Mouse (Mus musculus) midbrain, embryonic 12.5 days (tissue): ENCODE measurements around the gene Gpr135. TPM values are rescaled to one million over a fixed set of nuclear protein-coding genes. Genes with fewer than 3 reads are reported as not detected.
"Not testable (repeated sequence)": the region's sequence is repeated elsewhere in the genome, so short reads cannot be mapped to it uniquely, and the experiment has no call there.

Experiments used
- ATAC-seq: fragments of 200-750 bp; cut with Nextera tagmentation; 2 replicates; pipeline ENCODE4 v1.8.0; 2017; ENCODE audit warnings: low read depth, moderate TSS enrichment, moderate library complexity; ENCODE audit not compliant: low FRiP score
- H3K27ac ChIP-seq: fragments of 300-500 bp; sonication (generic); replicated peaks from 2 replicates; pipeline ENCODE4 v1.5.1; 2016; ENCODE audit warnings: mild to moderate bottlenecking
- H3K27me3 ChIP-seq: fragments of 300-500 bp; sonication (generic); 2 replicates; pipeline ENCODE4 v1.6.1; 2016; ENCODE audit warnings: mild to moderate bottlenecking
- H3K36me3 ChIP-seq: fragments of 300-500 bp; sonication (generic); 2 replicates; pipeline ENCODE4 v1.6.1; 2016
- H3K4me1 ChIP-seq: fragments of 300-500 bp; sonication (generic); 2 replicates; pipeline ENCODE4 v1.6.1; 2016
- H3K4me2 ChIP-seq: fragments of 300-500 bp; sonication (generic); replicated peaks from 2 replicates; pipeline ENCODE4 v1.6.1; 2016; ENCODE audit warnings: mild to moderate bottlenecking, moderate library complexity
- H3K4me3 ChIP-seq: fragments of 300-500 bp; sonication (generic); 2 replicates; pipeline ENCODE4 v1.5.1; 2016; ENCODE audit warnings: mild to moderate bottlenecking
- H3K9ac ChIP-seq: fragments of 300-500 bp; sonication (generic); replicated peaks from 2 replicates; pipeline ENCODE4 v1.6.1; 2016; ENCODE audit warnings: mild to moderate bottlenecking, moderate library complexity
- H3K9me3 ChIP-seq: fragments of 300-500 bp; sonication (generic); 2 replicates; pipeline ENCODE4 v1.6.1; 2016; ENCODE audit warnings: mild to moderate bottlenecking
- WGBS: fragments of 180-500 bp; shearing (Covaris S2); methylation state at CpG from one replicate; pipeline ENCODE4 v1.1.7; 2016; 5-methylcytosine and 5-hydroxymethylcytosine counted together
- polyA plus RNA-seq: library from polyadenylated mRNA; unstranded; fragments of >200 nt; fragmentation: Nextera tagmentation; extraction: Ambion mirVana; gene quantifications from 2 replicates; pipeline ENCODE4 v1.2.1, GENCODE M21; 2016

Gene Gpr135
- polyA plus RNA-seq, 1 experiment from 2014 or later: 1.7 TPM

GRCm38 (mm10) chr12:72050156-72050555 lies 20.8 kb downstream of the Gpr135 start:
- not testable (repeated sequence) for H3K27ac ChIP-seq, ATAC-seq, H3K9ac ChIP-seq, H3K36me3 ChIP-seq, H3K27me3 ChIP-seq, H3K9me3 ChIP-seq, H3K4me2 ChIP-seq, H3K4me3 ChIP-seq, H3K4me1 ChIP-seq
- 87% methylated on average over 5 of the region's 5 CpGs for WGBS

GRCm38 (mm10) chr12:72047513-72047912 lies 23.4 kb downstream of the Gpr135 start:
- no peaks in the 10 kb centered on the region for H3K27me3 ChIP-seq
- H3K36me3 ChIP-seq: no peaks in the 10 kb centered on the region
- H3K9me3 ChIP-seq: 0 out of 2 replicates have a peak, but pooled peaks cover 6% of the 10 kb centered on the region
- H3K4me1 ChIP-seq: no peaks in the 10 kb centered on the region
- no peak overlapping the region for H3K4me3 ChIP-seq
- 9% methylated on average over 2 of the region's 2 CpGs for WGBS
- no peak for ATAC-seq
- H3K9ac ChIP-seq: no peak overlapping the region
- H3K4me2 ChIP-seq: no peak overlapping the region
- no peak overlapping the region for H3K27ac ChIP-seq

GRCm38 (mm10) chr12:72041238-72041637 lies 29.7 kb downstream of the Gpr135 start:
- Histone ChIP-seq H3K4me1 (no peaks in the 10 kb centered on the region), H3K9ac (no peak overlapping the region), H3K27me3 (no peaks in the 10 kb centered on the region), H3K9me3 (no peaks in the 10 kb centered on the region), H3K36me3 (no peaks in the 10 kb centered on the region), H3K4me3 (no peak overlapping the region), H3K4me2 (no peak overlapping the region), H3K27ac (no peak overlapping the region)
- no peak for ATAC-seq
- 95% methylated on average over 3 of the region's 3 CpGs for WGBS

- no peaks in the 10 kb centered on the region for H3K36me3 ChIP-seq
- no peak overlapping the region for H3K9ac ChIP-seq
- ATAC-seq: no peak
- no peaks in the 10 kb centered on the region for H3K27me3 ChIP-seq
- no peak overlapping the region for H3K4me2 ChIP-seq
- H3K9me3 ChIP-seq: no peaks in the 10 kb centered on the region
- H3K4me3 ChIP-seq: no peak overlapping the region
- no peak overlapping the region for H3K27ac ChIP-seq
- WGBS: 82% methylated on average over 8 of the region's 8 CpGs
- H3K4me1 ChIP-seq: no peaks in the 10 kb centered on the region
Measured at GRCm38 (mm10) chr12:72039501-72039900, 31.4 kb downstream of the Gpr135 start.

DNA sequence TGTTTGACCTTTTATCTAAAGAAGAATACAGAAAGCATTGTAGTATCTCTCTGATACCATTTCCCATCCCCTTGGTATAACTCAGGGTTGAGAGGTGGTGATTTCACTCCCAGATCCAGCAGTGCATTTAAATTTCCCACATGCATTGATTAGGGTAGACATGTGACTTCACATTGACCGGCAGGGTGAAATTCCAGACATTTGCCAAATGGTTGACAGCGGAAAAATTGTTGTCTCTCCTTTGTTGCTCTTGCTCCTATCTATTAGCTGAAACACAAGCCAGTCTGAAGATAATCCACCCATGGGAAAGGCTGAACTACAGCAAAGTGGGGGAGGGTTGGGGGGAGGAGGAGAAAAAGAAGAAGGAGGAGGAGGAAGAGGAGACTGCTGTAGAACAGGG lies 32.1 kb downstream of the Gpr135 start:
- no peaks in the 10 kb centered on the region for H3K27me3 ChIP-seq
- WGBS: 53% methylated on average over 2 of the region's 2 CpGs
- H3K9me3 ChIP-seq: no peaks in the 10 kb centered on the region
- no peak overlapping the region for H3K9ac ChIP-seq
- no peak overlapping the region for H3K4me3 ChIP-seq
- H3K4me1 ChIP-seq: no peaks in the 10 kb centered on the region
- H3K27ac ChIP-seq: no peak overlapping the region
- H3K36me3 ChIP-seq: no peaks in the 10 kb centered on the region
- ATAC-seq: no peak
- H3K4me2 ChIP-seq: no peak overlapping the region

DNA sequence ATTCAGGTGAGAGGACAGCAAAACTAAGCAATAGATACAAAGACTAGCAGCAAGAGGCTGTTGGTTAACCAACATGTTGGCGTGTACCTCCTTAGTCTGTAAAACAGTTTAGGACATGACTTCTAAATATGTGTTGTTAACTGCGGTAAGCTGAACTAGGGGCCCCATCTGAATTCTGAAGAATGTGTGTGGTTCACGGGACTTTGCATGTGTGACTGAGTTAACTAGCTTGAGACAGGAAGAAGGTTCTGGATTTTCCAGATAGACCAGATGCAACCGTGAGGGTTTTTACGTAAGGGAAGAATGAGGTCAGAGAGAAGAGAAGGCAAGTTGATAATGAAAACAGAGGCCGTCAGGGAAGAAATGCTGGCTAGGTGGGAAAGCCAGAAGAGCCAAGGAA lies 33.9 kb downstream of the Gpr135 start:
- H3K4me1 ChIP-seq: no peaks in the 10 kb centered on the region
- no peak overlapping the region for H3K9ac ChIP-seq
- H3K9me3 ChIP-seq: no peaks in the 10 kb centered on the region
- no peak overlapping the region for H3K27ac ChIP-seq
- ATAC-seq: no peak
- WGBS: 92% methylated on average over 6 of the region's 6 CpGs
- no peak overlapping the region for H3K4me3 ChIP-seq
- H3K36me3 ChIP-seq: no peaks in the 10 kb centered on the region
- H3K4me2 ChIP-seq: no peak overlapping the region
- no peaks in the 10 kb centered on the region for H3K27me3 ChIP-seq

DNA sequence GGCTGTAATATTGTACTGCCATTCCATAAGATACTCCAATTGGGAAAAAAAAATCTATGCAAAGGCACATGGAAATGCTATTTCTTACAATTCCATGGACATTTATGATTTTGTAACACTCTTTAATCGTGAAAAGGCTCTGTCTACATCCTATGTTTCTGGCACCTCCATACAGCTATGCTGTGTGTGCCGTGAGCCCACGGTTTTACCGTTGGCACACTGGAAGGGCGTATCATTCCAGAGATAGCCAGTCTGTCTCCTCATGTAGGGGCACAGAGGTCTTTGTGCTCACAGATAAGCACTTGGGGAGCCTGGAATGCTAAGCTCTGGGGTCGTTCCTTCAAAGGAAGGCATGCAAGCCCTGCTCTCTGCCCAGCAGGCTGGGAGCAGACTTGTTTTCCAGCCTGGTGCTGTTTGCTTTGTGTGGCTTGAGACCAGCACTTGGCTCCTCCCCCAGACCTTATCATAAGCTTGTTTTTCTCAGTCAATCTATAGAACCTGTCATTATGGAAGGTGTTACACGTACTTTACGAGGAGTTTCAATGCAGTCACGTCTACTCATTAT lies 34.7 kb downstream of the Gpr135 start:
- no peaks in the 10 kb centered on the region for H3K36me3 ChIP-seq
- no peak overlapping the region for H3K27ac ChIP-seq
- no peaks in the 10 kb centered on the region for H3K4me1 ChIP-seq
- ATAC-seq: no peak
- no peaks in the 10 kb centered on the region for H3K27me3 ChIP-seq
- no peak overlapping the region for H3K4me2 ChIP-seq
- 71% methylated on average over 9 of the region's 9 CpGs for WGBS
- H3K9ac ChIP-seq: no peak overlapping the region
- no peak overlapping the region for H3K4me3 ChIP-seq
- no peaks in the 10 kb centered on the region for H3K9me3 ChIP-seq

- Histone ChIP-seq H3K27me3 (no peaks in the 10 kb centered on the region), H3K36me3 (no peaks in the 10 kb centered on the region), H3K9ac (no peak overlapping the region), H3K4me2 (no peak overlapping the region), H3K27ac (no peak overlapping the region), H3K4me1 (no peaks in the 10 kb centered on the region), H3K4me3 (no peak overlapping the region), H3K9me3 (no peaks in the 10 kb centered on the region)
- no peak for ATAC-seq
- WGBS: 86% methylated on average over 6 of the region's 6 CpGs
Measured at GRCm38 (mm10) chr12:72031794-72032193, 39.1 kb downstream of the Gpr135 start.

DNA sequence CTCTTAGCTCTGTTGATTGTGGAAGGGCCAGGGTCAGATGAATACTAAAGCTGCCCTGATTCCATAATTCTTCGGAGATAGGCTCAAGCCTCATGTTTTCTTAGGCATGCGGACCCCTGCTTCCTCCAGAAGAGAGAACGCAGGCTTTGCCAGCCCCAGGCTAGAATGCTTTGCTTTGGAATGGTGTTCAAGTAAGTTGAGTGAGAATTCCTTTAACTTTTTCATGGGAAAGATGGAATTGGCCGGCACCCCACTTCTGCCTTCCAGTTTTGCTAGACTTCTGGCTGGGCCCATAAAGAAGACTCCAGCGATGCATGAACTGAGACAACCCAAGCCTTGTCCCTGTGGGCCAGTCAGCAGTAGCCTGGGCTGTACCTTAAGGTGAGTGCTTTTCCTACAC lies 39.8 kb downstream of the Gpr135 start:
- 86% methylated on average over 5 of the region's 5 CpGs for WGBS
- H3K36me3 ChIP-seq: no peaks in the 10 kb centered on the region

DNA sequence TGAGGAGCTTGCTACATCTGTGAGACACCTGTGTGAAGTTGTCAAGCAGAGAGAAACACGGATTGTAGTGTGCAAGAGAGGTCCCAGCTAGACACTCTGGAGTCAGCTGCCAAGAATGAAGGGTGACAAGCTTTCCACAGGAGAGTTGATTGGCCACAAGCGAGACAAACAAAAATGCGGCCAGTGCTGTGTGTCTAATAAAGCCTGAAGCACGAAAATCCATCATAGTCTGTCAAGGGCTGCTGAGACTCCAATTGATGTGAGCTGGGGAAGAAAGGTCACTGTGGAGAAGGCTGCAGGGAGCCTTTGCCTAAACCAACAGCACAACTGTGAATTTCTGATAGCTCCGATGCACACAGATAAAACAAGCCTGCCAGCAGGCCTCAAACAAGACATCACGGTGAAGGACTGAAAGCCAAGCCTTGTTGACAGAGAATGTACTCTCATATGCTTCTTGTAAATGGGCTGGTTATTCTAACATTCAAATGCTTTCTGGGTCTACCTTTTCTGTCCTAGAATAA lies 45.6 kb downstream of the Gpr135 start:
- no peaks in the 10 kb centered on the region for H3K27me3 ChIP-seq
- ATAC-seq: no peak
- no peak overlapping the region for H3K9ac ChIP-seq
- H3K4me1 ChIP-seq: no peaks in the 10 kb centered on the region
- WGBS: 54% methylated on average over 6 of the region's 6 CpGs
- H3K9me3 ChIP-seq: no peaks in the 10 kb centered on the region
- H3K27ac ChIP-seq: no peak overlapping the region
- no peaks in the 10 kb centered on the region for H3K36me3 ChIP-seq
- H3K4me3 ChIP-seq: no peak overlapping the region
- no peak overlapping the region for H3K4me2 ChIP-seq

More for the DNA sequence above, 39.8 kb downstream of the Gpr135 start:
- no peak overlapping the region for H3K27ac ChIP-seq
- no peaks in the 10 kb centered on the region for H3K27me3 ChIP-seq
- H3K4me3 ChIP-seq: no peak overlapping the region
- H3K4me1 ChIP-seq: no peaks in the 10 kb centered on the region
- no peaks in the 10 kb centered on the region for H3K9me3 ChIP-seq
- no peak overlapping the region for H3K4me2 ChIP-seq
- H3K9ac ChIP-seq: no peak overlapping the region
- ATAC-seq: no peak

DNA sequence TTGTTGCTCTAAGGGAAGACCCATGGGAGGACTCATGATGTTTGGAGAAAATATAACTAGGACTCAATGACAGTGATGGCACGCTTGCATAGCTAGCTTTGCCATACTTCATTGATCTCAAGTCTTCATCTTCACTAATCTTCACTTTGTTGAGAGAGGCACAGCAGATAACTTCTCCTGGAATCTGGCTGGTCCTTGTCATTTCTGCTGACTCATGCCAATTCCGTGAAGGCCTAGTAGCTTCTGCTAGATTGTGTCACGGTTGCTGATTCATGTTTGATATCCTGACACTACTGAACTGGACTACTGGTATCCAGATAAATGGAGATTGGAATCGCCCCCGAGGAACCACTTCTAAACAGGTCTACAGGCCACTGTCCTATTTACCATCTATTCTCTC lies 47.4 kb downstream of the Gpr135 start:
- 95% methylated on average over 5 of the region's 5 CpGs for WGBS
- no peak for ATAC-seq
- no peaks in the 10 kb centered on the region for H3K36me3 ChIP-seq
- no peak overlapping the region for H3K4me2 ChIP-seq
- H3K4me1 ChIP-seq: no peaks in the 10 kb centered on the region
- H3K9me3 ChIP-seq: no peaks in the 10 kb centered on the region
- no peak overlapping the region for H3K4me3 ChIP-seq
- H3K27me3 ChIP-seq: no peaks in the 10 kb centered on the region
- H3K9ac ChIP-seq: no peak overlapping the region
- no peak overlapping the region for H3K27ac ChIP-seq

DNA sequence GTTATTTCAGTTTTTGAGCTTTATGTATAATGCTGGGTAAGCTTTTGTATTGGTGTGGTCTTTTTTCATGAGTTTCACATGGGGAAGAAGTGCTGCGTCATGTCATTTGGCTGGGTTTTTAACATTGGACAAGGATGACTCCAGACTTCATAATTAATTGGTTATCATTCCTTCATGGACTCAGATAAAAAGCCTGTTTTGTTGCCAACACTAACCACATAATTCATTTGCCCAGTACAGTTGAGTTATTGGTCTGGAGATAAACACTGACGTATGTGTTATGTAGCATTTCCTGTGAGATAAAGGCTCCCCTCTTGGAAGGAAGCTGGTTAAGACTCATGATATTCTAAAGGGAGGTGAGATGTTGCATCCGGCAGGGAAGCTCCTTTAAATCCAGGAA lies 48.1 kb downstream of the Gpr135 start:
- Histone ChIP-seq H3K4me3 (no peak overlapping the region), H3K27ac (no peak overlapping the region), H3K9me3 (no peaks in the 10 kb centered on the region), H3K4me1 (no peaks in the 10 kb centered on the region), H3K36me3 (no peaks in the 10 kb centered on the region), H3K27me3 (no peaks in the 10 kb centered on the region), H3K4me2 (no peak overlapping the region), H3K9ac (no peak overlapping the region)
- ATAC-seq: no peak
- 96% methylated on average over 3 of the region's 3 CpGs for WGBS

- Histone ChIP-seq H3K27me3 (no peaks in the 10 kb centered on the region), H3K36me3 (no peaks in the 10 kb centered on the region), H3K4me2 (no peak overlapping the region), H3K4me3 (no peak overlapping the region), H3K9ac (no peak overlapping the region), H3K9me3 (no peaks in the 10 kb centered on the region), H3K4me1 (no peaks in the 10 kb centered on the region), H3K27ac (no peak overlapping the region)
- WGBS: 87% methylated on average over 5 of the region's 5 CpGs
- ATAC-seq: no peak
Measured at GRCm38 (mm10) chr12:72021543-72021942, 49.4 kb downstream of the Gpr135 start.
